Mouse (Mus musculus) spleen, postnatal 10 days (tissue): ENCODE measurements at regions not wholly inside any gene's neighbourhood (a gene's known extent, or its start where the extent isn't known, plus 50 kb on each side); places are given as distances from the start of the nearest gene placed in this dataset.

ENCODE experiments used
- DNase-seq, 2 experiments: peaks; one replicate each; pipeline ENCODE4 v3.0.0; 2021 to 2022; ENCODE audit warnings: low spot score in 2 of 2

- DNase-seq: peak in 1 of 2 experiments; percentile 40
Measured at GRCm38 (mm10) chr14:72783248-72783647, 73.4 kb upstream of the Fndc3a start.

GRCm38 (mm10) chr14:72779446-72779845, 69.6 kb upstream of the Fndc3a start:
- no peak for DNase-seq

- no peak for DNase-seq
Measured at GRCm38 (mm10) chr14:72778756-72779155, 69.0 kb upstream of the Fndc3a start.

GRCm38 (mm10) chr14:72777927-72778560, 68.2 kb upstream of the Fndc3a start:
- DNase-seq: no peak

- DNase-seq: no peak
Measured at GRCm38 (mm10) chr14:72770237-72770636, 60.4 kb upstream of the Fndc3a start.

- no peak for DNase-seq
Measured at GRCm38 (mm10) chr14:72760123-72760522, 50.3 kb upstream of the Fndc3a start.
